Mouse (Mus musculus): ENCODE results near the gene Tjp2.

GRCm38 (mm10) chr19:24192946-24193345 is 31.9 kb downstream of the Tjp2 start:
- TF ChIP-seq CTCF (IDR thresholded peaks at IDR 0.05; ENCODE audit: insufficient read depth, low read depth, low read length) (no peak), POLR2A (IDR thresholded peaks at IDR 0.05; ENCODE audit: insufficient read depth, low read depth, low read length) (no peak)

Data from olfactory bulb, adult 2 months (tissue).